Mouse (Mus musculus) granulocyte monocyte progenitor cell, adult 5-6 weeks (primary cell): Measurements from ENCODE around the gene Tacr1. TPM values are rescaled to one million over a fixed set of nuclear protein-coding genes. Genes with fewer than 3 reads are reported as not detected.

Experiments
- ATAC-seq: replicated peaks from 2 replicates; pipeline ENCODE4 v1.8.0; 2016; ENCODE audit warnings: mild to moderate bottlenecking, moderate TSS enrichment, inconsistent platforms; ENCODE audit not compliant: poor library complexity, severe bottlenecking
- total RNA-seq, 2 experiments: library from RNA; stranded (forward) in 1 of 2; stranded (reverse) in 1 of 2; fragments of 200-712, 200-1000 nt in 1 of 2; fragments of >200 nt in 1 of 2; fragmentation: Nextera tagmentation in 1 of 2; gene quantifications; 2 replicates each; pipeline ENCODE4 v1.2.3; 2014 to 2017

Gene Tacr1
- total RNA-seq, 2 experiments from 2014 or later, result not detected

GRCm38 (mm10) chr6:82522567-82522966 lies 120.4 kb downstream of the Tacr1 start:
- no peak for ATAC-seq

- no peak for ATAC-seq
Observed at GRCm38 (mm10) chr6:82525107-82525867, 123.2 kb downstream of the Tacr1 start.

- no peak for ATAC-seq
Observed at GRCm38 (mm10) chr6:82528631-82529030, 126.5 kb downstream of the Tacr1 start.

- no peak for ATAC-seq
Observed at GRCm38 (mm10) chr6:82536641-82537040, 134.5 kb downstream of the Tacr1 start.

GRCm38 (mm10) chr6:82549270-82549669 lies 147.1 kb downstream of the Tacr1 start:
- no peak for ATAC-seq

- ATAC-seq, result no peak
Observed at GRCm38 (mm10) chr6:82575445-82575844, 173.3 kb downstream of the Tacr1 start.

- no peak for ATAC-seq
Observed at GRCm38 (mm10) chr6:82585396-82585795, 183.3 kb downstream of the Tacr1 start.

- no peak for ATAC-seq
Observed at GRCm38 (mm10) chr6:82589387-82589786, 187.3 kb downstream of the Tacr1 start.

GRCm38 (mm10) chr6:82595461-82596090 lies 193.4 kb downstream of the Tacr1 start:
- no peak for ATAC-seq

- ATAC-seq, result no peak
Observed at GRCm38 (mm10) chr6:82603228-82603627, 201.1 kb downstream of the Tacr1 start.

GRCm38 (mm10) chr6:82603665-82604064 lies 201.5 kb downstream of the Tacr1 start:
- peak; percentile 67 for ATAC-seq

GRCm38 (mm10) chr6:82604791-82605190 lies 202.7 kb downstream of the Tacr1 start:
- ATAC-seq, result no peak

GRCm38 (mm10) chr6:82608756-82609155 lies 206.6 kb downstream of the Tacr1 start:
- ATAC-seq, result no peak

GRCm38 (mm10) chr6:82609339-82609926 lies 207.3 kb downstream of the Tacr1 start:
- no peak for ATAC-seq
